Mouse (Mus musculus) testis, postnatal 10 days (tissue): ENCODE data around the gene Scrn3.

ENCODE experiments used
- DNase-seq: peaks from one replicate; pipeline ENCODE4 v3.0.0; 2021; ENCODE audit warnings: low spot score

Gene Scrn3

GRCm38 (mm10) chr2:73312152-73313116 is at the start of gene Scrn3, which contains the start of gene Cir1:
TSS of gene Scrn3 (plus strand) at chr2:73312601.
TSS of gene Cir1 (minus strand) at chr2:73312701.
- DNase-seq = peak; percentile 96

- no peak for DNase-seq
Measured at GRCm38 (mm10) chr2:73263172-73263765, 49.1 kb upstream of the Scrn3 start.

- peak; percentile 47 for DNase-seq
Measured at GRCm38 (mm10) chr2:73263794-73264610, 48.4 kb upstream of the Scrn3 start.

- DNase-seq = no peak
Measured at GRCm38 (mm10) chr2:73264611-73265195, 47.7 kb upstream of the Scrn3 start.

GRCm38 (mm10) chr2:73266011-73266410 is 46.4 kb upstream of the Scrn3 start:
- DNase-seq = no peak

- DNase-seq = no peak
Measured at GRCm38 (mm10) chr2:73266623-73267022, 45.8 kb upstream of the Scrn3 start.

GRCm38 (mm10) chr2:73267231-73267630 is 45.2 kb upstream of the Scrn3 start:
- no peak for DNase-seq

- no peak for DNase-seq
Measured at GRCm38 (mm10) chr2:73267818-73268217, 44.6 kb upstream of the Scrn3 start.

- DNase-seq = no peak
Measured at GRCm38 (mm10) chr2:73268281-73268680, 44.1 kb upstream of the Scrn3 start.

- no peak for DNase-seq
Measured at GRCm38 (mm10) chr2:73268836-73269395, 43.5 kb upstream of the Scrn3 start.

- no peak for DNase-seq
Measured at GRCm38 (mm10) chr2:73269666-73270065, 42.7 kb upstream of the Scrn3 start.

GRCm38 (mm10) chr2:73270071-73270592 is 42.3 kb upstream of the Scrn3 start:
- DNase-seq = no peak

- DNase-seq = peak; percentile 53
Measured at GRCm38 (mm10) chr2:73270593-73271458, 41.6 kb upstream of the Scrn3 start.

GRCm38 (mm10) chr2:73271459-73272161 is 40.8 kb upstream of the Scrn3 start, which contains the start of gene Sp9:
TSS of gene Sp9 (plus strand) at chr2:73271925.
- peak; percentile 62 for DNase-seq

GRCm38 (mm10) chr2:73272351-73273248 is 39.8 kb upstream of the Scrn3 start:
- no peak for DNase-seq

- no peak for DNase-seq
Measured at GRCm38 (mm10) chr2:73273249-73274118, 38.9 kb upstream of the Scrn3 start.

- peak; percentile 58 for DNase-seq
Measured at GRCm38 (mm10) chr2:73274119-73274920, 38.1 kb upstream of the Scrn3 start.
